In the genomic region with DNA sequence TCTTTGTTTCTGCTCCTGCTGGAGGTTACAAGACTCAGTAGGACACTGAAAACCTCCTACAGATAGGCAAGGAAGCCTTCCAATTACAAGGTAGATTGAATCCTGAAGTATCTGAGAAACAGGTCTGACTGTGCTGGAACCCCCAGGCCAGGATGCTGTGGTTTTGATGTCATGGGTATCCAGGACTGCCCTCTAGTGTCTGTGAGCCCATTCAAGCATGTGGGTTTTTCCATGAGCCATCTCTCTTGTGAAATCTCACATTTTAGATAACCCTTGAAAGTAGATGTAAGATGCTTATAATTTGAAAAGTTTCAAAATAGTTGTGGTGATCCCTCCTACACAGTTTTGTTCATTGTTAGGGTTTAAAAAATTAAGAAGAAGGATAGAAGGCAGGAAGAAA, we compare ENCODE assay signal across 18 mouse cellular contexts. TPM values are rescaled to one million over a fixed set of nuclear protein-coding genes. Genes with fewer than 3 reads are reported as not detected.
DNase-seq lines count a peak whose midpoint lies in the region; ATAC-seq and TF ChIP-seq lines count a peak whose summit lies in the region.
"Had no signal": no experiment of that assay in that cellular context is flagged by ENCODE, and none has a peak within 500 bp of the region (broad histone marks: within the 10 kb centered on the region; RNA-seq: fewer than 3 reads in every experiment).

No protein-coding gene starts in this region.

- no peaks in the 10 kb centered on the region for H3K9me3 ChIP-seq in kidney, postnatal 0 days (replicated peaks; ENCODE audit: low read length)
- H3K9me3 ChIP-seq in kidney, embryonic 15.5 days (replicated peaks), result no peaks in the 10 kb centered on the region
- H3K9me3 ChIP-seq: forebrain, embryonic 15.5 days; G1E; heart, embryonic 15.5 days; hindbrain, embryonic 13.5 days; liver, embryonic 15.5 days had no signal

- no peak for DNase-seq in kidney, postnatal 0 days (ENCODE audit: low spot score)
- peak; percentile 38 for DNase-seq in lung, postnatal 36 days
- DNase-seq in lung, postnatal 4 days, result no peak
- peak; percentile 8 for DNase-seq in splenic B cell, adult 2 months (ENCODE audit: low read depth, low spot score)
- no peak for DNase-seq in cerebellum, postnatal 36 days
- DNase-seq in ovary, adult 18-20 months (ENCODE audit: low spot score), result no peak
- DNase-seq: cerebellum, adult 8-10 months; gastrocnemius, postnatal 10 days; spleen, adult 18-20 months; thymus, adult 18-20 months had no signal

- no peak overlapping the region for H3K9ac ChIP-seq in kidney, postnatal 0 days (ENCODE audit: low read depth, low read length)
- H3K9ac ChIP-seq in kidney, embryonic 15.5 days, result no peak overlapping the region
- H3K9ac ChIP-seq: forebrain, embryonic 15.5 days; heart, embryonic 15.5 days; hindbrain, embryonic 13.5 days; liver, embryonic 15.5 days had no signal

- no peak overlapping the region for H3K27ac ChIP-seq in kidney, postnatal 0 days
- H3K27ac ChIP-seq in kidney, embryonic 15.5 days, result no peak overlapping the region
- H3K27ac ChIP-seq in bone marrow macrophage, adult 2 months (ENCODE audit: insufficient read depth, low read depth, low read length), result no peak overlapping the region
- H3K27ac ChIP-seq: forebrain, embryonic 15.5 days; heart, embryonic 15.5 days; hindbrain, embryonic 13.5 days; liver, embryonic 15.5 days had no signal

- peak; percentile 48; the same call in 1 of the 2 replicates for TF ChIP-seq CTCF in kidney, postnatal 0 days (IDR thresholded peaks at IDR 0.05; ENCODE audit: low read depth)
- peak; percentile 22; the same call in 1 of the 2 replicates for TF ChIP-seq CTCF in bone marrow macrophage, adult 2 months (IDR thresholded peaks at IDR 0.05; ENCODE audit: low read depth, low read length)

- H3K36me3 ChIP-seq in kidney, postnatal 0 days (ENCODE audit: insufficient read depth, low read length), result no peaks in the 10 kb centered on the region
- H3K36me3 ChIP-seq in kidney, embryonic 15.5 days, result no peaks in the 10 kb centered on the region
- no peaks in the 10 kb centered on the region for H3K36me3 ChIP-seq in splenic B cell, adult 2 months (ENCODE audit: control insufficient read depth, insufficient read depth, low read length, poor library complexity, severe bottlenecking)
- H3K36me3 ChIP-seq: forebrain, embryonic 15.5 days; G1E; heart, embryonic 15.5 days; hindbrain, embryonic 13.5 days; liver, embryonic 15.5 days had no signal

- H3K4me1 ChIP-seq in kidney, postnatal 0 days (replicated peaks; ENCODE audit: insufficient read depth, low read length), result no peaks in the 10 kb centered on the region
- H3K4me1 ChIP-seq in kidney, embryonic 15.5 days, result 0 out of 2 replicates have a peak, but pooled peaks cover 4% of the 10 kb centered on the region
- peaks cover 3% of the 10 kb centered on the region; the same call in 1 of the 2 replicates for H3K4me1 ChIP-seq in bone marrow macrophage, adult 2 months (ENCODE audit: control insufficient read depth, insufficient read depth, low read length)
- H3K4me1 ChIP-seq: forebrain, embryonic 15.5 days; heart, embryonic 15.5 days; hindbrain, embryonic 13.5 days; liver, embryonic 15.5 days had no signal

- TF ChIP-seq POLR2A in bone marrow macrophage, adult 2 months (IDR thresholded peaks at IDR 0.05; ENCODE audit: borderline replicate concordance, low read depth, low read length), result no peak

- H3K4me2 ChIP-seq in kidney, postnatal 0 days (ENCODE audit: low read length), result no peak overlapping the region
- H3K4me2 ChIP-seq in kidney, embryonic 15.5 days, result no peak overlapping the region
- H3K4me2 ChIP-seq: forebrain, embryonic 15.5 days; heart, embryonic 15.5 days; hindbrain, embryonic 13.5 days; liver, embryonic 15.5 days; midbrain, embryonic 11.5 days had no signal

- ATAC-seq in kidney, postnatal 0 days (replicated peaks; ENCODE audit: low FRiP score, low read depth), result no peak
- ATAC-seq in kidney, embryonic 15.5 days (replicated peaks; ENCODE audit: low FRiP score), result no peak
- ATAC-seq: forebrain, embryonic 15.5 days had no signal

- no peaks in the 10 kb centered on the region for H3K27me3 ChIP-seq in kidney, postnatal 0 days (ENCODE audit: insufficient read depth, low read length)
- no peaks in the 10 kb centered on the region for H3K27me3 ChIP-seq in kidney, embryonic 15.5 days
- H3K27me3 ChIP-seq in splenic B cell, adult 2 months (ENCODE audit: control insufficient read depth, insufficient read depth, low read length, poor library complexity, severe bottlenecking), result no peaks in the 10 kb centered on the region
- H3K27me3 ChIP-seq: forebrain, embryonic 15.5 days; heart, embryonic 15.5 days; hindbrain, embryonic 13.5 days had no signal

- no peak overlapping the region for H3K4me3 ChIP-seq in kidney, postnatal 0 days (replicated peaks; ENCODE audit: low read depth, low read length)
- no peak overlapping the region for H3K4me3 ChIP-seq in kidney, embryonic 15.5 days (replicated peaks)
- no peak overlapping the region for H3K4me3 ChIP-seq in bone marrow macrophage, adult 2 months (ENCODE audit: insufficient read depth, low read length)
- H3K4me3 ChIP-seq: forebrain, embryonic 15.5 days; heart, embryonic 15.5 days; hindbrain, embryonic 13.5 days; liver, embryonic 15.5 days had no signal

RNA-seq across cellular contexts. Expression of a gene that starts 6.7 kb away (rescaled TPM):
- 37.4 and 40.3 TPM in 2 replicates for polyA plus RNA-seq in kidney, postnatal 0 days (2015; fragmentation: Nextera tagmentation; extraction: Ambion mirVana)
- polyA plus RNA-seq in kidney, embryonic 15.5 days (2015; fragmentation: Nextera tagmentation; extraction: Ambion mirVana), result 39.1 and 39.8 TPM in 2 replicates
- polyA plus RNA-seq in bone marrow macrophage, adult 2 months (2012; ENCODE audit: insufficient read depth, insufficient read length, missing spikeins), result 0.53 and 1.0 TPM in 2 replicates
- polyA plus RNA-seq: G1E had no signal

Comparison
In these comparisons a context has a peak if more than half of its experiments do, and no peak if none do; other contexts are left out.
1. DNase-seq: peak in lung, postnatal 36 days (single experiment) and splenic B cell, adult 2 months (single experiment); none in kidney, postnatal 0 days (single experiment), lung, postnatal 4 days (0 of 2), cerebellum, postnatal 36 days (0 of 2) and ovary, adult 18-20 months (single experiment).
2. RNA of a gene that starts 6.7 kb away (polyA plus RNA-seq): 39.1 to 39.8 TPM in kidney, embryonic 15.5 days and 37.4 to 40.3 TPM in kidney, postnatal 0 days; 0.53 to 1.0 TPM in bone marrow macrophage, adult 2 months; every median in the first group is over 10 times any median in the second.